Mouse (Mus musculus) liver, embryonic 13.5 days (tissue): ENCODE measurements at regions not wholly inside any gene's neighbourhood (a gene's known extent, or its start where the extent isn't known, plus 50 kb on each side); places are given as distances from the start of the nearest gene placed in this dataset.

ENCODE experiments used
- ATAC-seq: fragments of 200-750 bp; cut with Nextera tagmentation; 2 replicates; pipeline ENCODE4 v1.8.0; 2017; ENCODE audit warnings: low read depth, mild to moderate bottlenecking, moderate number of reproducible peaks, moderate library complexity
- DNase-seq: peaks from one replicate; pipeline ENCODE4 v3.0.0; 2022
- H3K27ac ChIP-seq: fragments of 300-500 bp; sonication (generic); 2 replicates; pipeline ENCODE4 v1.5.1; 2015; ENCODE audit warnings: moderate library complexity, mild to moderate bottlenecking, inconsistent platforms
- H3K27me3 ChIP-seq: fragments of 300-500 bp; sonication (generic); 2 replicates; pipeline ENCODE4 v1.6.1; 2015; ENCODE audit warnings: mild to moderate bottlenecking, inconsistent platforms
- H3K36me3 ChIP-seq: fragments of 300-500 bp; sonication (generic); 2 replicates; pipeline ENCODE4 v1.6.1; 2015; ENCODE audit warnings: mild to moderate bottlenecking, inconsistent platforms
- H3K4me1 ChIP-seq: fragments of 300-500 bp; sonication (generic); replicated peaks from 2 replicates; pipeline ENCODE4 v1.6.1; 2015; ENCODE audit warnings: inconsistent platforms
- H3K4me2 ChIP-seq: fragments of 300-500 bp; sonication (generic); 2 replicates; pipeline ENCODE4 v1.6.1; 2015; ENCODE audit warnings: inconsistent platforms, mild to moderate bottlenecking, moderate library complexity
- H3K4me3 ChIP-seq: fragments of 300-500 bp; sonication (generic); replicated peaks from 2 replicates; pipeline ENCODE4 v1.5.1; 2015; ENCODE audit warnings: mild to moderate bottlenecking, inconsistent platforms
- H3K9ac ChIP-seq: fragments of 300-500 bp; sonication (generic); 2 replicates; pipeline ENCODE4 v1.6.1; 2015; ENCODE audit warnings: mild to moderate bottlenecking, inconsistent platforms
- H3K9me3 ChIP-seq: fragments of 300-500 bp; sonication (generic); replicated peaks from 2 replicates; pipeline ENCODE4 v1.6.1; 2016; ENCODE audit warnings: inconsistent platforms
- WGBS: fragments of 180-500 bp; shearing (Covaris S2); methylation state at CpG from one replicate; pipeline ENCODE4 v1.1.7; 2015; ENCODE audit not compliant: insufficient replicate concordance; 5-methylcytosine and 5-hydroxymethylcytosine counted together

DNA sequence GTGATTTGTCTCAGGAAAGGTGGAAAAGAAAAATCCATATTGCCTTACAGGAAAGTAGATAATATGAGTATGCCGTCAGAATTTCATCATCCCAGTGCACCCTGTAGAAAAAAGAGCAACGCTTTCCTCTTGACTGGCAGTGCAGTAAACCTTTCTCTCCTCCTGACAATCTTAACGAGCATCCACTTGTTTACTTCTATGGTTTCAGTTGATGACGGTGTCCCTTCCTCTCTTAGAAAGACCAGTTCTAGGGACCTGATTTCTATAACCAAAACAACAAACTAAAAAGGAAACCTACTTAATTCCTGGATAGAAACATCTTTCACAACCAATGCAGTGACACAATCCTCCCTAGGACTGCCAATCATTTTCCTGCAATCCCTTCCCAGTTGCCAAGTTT is 714.3 kb upstream of the Cited2 start:
- ATAC-seq (no peak), DNase-seq (no peak)
- Histone ChIP-seq H3K9me3 (no peaks in the 10 kb centered on the region), H3K4me3 (no peak overlapping the region), H3K4me2 (no peak overlapping the region), H3K27ac (no peak overlapping the region), H3K27me3 (no peaks in the 10 kb centered on the region), H3K4me1 (no peaks in the 10 kb centered on the region), H3K9ac (no peak overlapping the region), H3K36me3 (no peaks in the 10 kb centered on the region)
- 58% methylated on average over 4 of the region's 4 CpGs for WGBS

- no peak overlapping the region for H3K4me3 ChIP-seq
- H3K27ac ChIP-seq = no peak overlapping the region
- H3K9ac ChIP-seq = no peak overlapping the region
- ATAC-seq = no peak
- no peaks in the 10 kb centered on the region for H3K36me3 ChIP-seq
- H3K9me3 ChIP-seq = no peaks in the 10 kb centered on the region
- H3K27me3 ChIP-seq = no peaks in the 10 kb centered on the region
- no peaks in the 10 kb centered on the region for H3K4me1 ChIP-seq
- H3K4me2 ChIP-seq = no peak overlapping the region
- no peak for DNase-seq
- 69% methylated on average over 3 of the region's 3 CpGs for WGBS
These were observed 713.0 kb upstream of the Cited2 start for GRCm38 (mm10) chr10:17010047-17010446.

DNA sequence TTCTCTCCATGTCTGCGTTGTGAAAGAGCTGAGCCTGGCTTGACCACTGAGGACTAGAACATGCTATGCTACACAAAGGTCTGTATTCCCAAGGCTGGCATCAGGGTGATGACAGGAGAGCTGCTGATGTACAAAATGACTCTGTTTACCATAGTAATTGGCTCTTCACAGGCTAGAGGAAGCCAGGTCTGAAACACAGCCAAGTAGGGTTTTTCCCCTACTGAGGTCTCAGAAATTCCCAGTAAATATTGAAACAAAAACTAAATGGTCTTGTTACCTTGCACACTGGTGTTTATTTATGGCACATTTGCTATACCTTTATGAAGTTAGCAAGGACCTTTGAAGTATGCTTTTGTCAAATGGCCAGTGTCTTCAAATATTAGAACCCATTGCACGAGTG is 711.1 kb upstream of the Cited2 start:
- ATAC-seq (no peak), DNase-seq (no peak)
- no peak overlapping the region for H3K4me3 ChIP-seq
- H3K4me1 ChIP-seq = no peaks in the 10 kb centered on the region
- WGBS = 65% methylated on average over 2 of the region's 2 CpGs
- H3K9ac ChIP-seq = no peak overlapping the region
- no peaks in the 10 kb centered on the region for H3K27me3 ChIP-seq
- no peak overlapping the region for H3K4me2 ChIP-seq
- no peak overlapping the region for H3K27ac ChIP-seq
- no peaks in the 10 kb centered on the region for H3K36me3 ChIP-seq
- H3K9me3 ChIP-seq = no peaks in the 10 kb centered on the region

DNA sequence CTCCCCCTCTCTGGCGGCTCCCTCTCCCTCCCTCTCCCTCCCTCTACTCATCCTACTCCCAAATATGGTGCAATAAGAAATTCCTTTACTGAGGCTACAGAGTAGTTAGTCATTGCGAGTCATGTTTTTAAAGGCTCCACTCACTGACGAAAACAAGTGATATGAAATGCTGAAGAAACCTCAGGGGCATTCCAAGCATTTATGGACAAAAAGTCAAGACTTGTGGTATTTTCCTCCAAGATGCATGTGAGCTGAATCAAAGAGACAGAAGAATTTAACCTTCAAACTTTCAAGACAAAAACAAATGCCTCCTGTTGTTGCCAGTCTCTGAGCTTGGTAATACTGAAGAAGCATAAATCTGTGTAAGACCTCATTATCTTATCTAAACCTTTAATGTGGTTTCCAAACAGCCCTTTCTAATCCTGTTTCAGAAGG is 710.5 kb upstream of the Cited2 start:
- H3K27me3 ChIP-seq = no peaks in the 10 kb centered on the region
- H3K9ac ChIP-seq = no peak overlapping the region
- H3K4me2 ChIP-seq = no peak overlapping the region
- DNase-seq = no peak
- WGBS = 60% methylated on average over 3 of the region's 3 CpGs
- no peaks in the 10 kb centered on the region for H3K9me3 ChIP-seq
- no peaks in the 10 kb centered on the region for H3K4me1 ChIP-seq
- no peak overlapping the region for H3K4me3 ChIP-seq
- no peak for ATAC-seq
- H3K27ac ChIP-seq = no peak overlapping the region
- H3K36me3 ChIP-seq = no peaks in the 10 kb centered on the region

DNA sequence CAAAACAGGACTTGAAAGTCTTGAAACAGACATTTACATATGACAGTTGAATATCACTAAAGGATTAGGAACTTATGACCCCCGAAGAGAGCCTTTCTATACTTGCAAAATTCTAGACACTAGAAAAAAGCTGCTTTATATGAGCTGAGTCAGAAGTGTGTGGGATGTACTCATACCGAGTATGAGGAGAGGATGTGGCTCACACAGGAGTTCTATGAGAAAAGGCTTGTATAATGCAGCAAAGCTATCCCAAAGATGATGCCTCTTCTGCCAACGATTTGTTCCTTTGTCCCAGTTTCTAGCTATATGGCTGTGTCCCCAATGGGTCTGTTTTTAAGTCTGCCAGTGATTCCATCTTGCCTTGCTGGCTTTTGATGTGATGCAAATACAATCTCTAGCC is 708.2 kb upstream of the Cited2 start:
- ATAC-seq (no peak), DNase-seq (no peak)
- 62% methylated on average over 3 of the region's 3 CpGs for WGBS
- Histone ChIP-seq H3K27ac (no peak overlapping the region), H3K36me3 (no peaks in the 10 kb centered on the region), H3K9ac (no peak overlapping the region), H3K9me3 (no peaks in the 10 kb centered on the region), H3K4me2 (no peak overlapping the region), H3K4me1 (no peaks in the 10 kb centered on the region), H3K4me3 (no peak overlapping the region), H3K27me3 (no peaks in the 10 kb centered on the region)

GRCm38 (mm10) chr10:17016854-17017253 is 706.2 kb upstream of the Cited2 start:
- H3K4me3 ChIP-seq = no peak overlapping the region
- H3K4me2 ChIP-seq = no peak overlapping the region
- no peaks in the 10 kb centered on the region for H3K27me3 ChIP-seq
- H3K27ac ChIP-seq = no peak overlapping the region
- WGBS = 54% methylated on average over 4 of the region's 4 CpGs
- no peaks in the 10 kb centered on the region for H3K4me1 ChIP-seq
- H3K36me3 ChIP-seq = no peaks in the 10 kb centered on the region
- no peak for ATAC-seq
- no peak overlapping the region for H3K9ac ChIP-seq
- DNase-seq = no peak
- H3K9me3 ChIP-seq = no peaks in the 10 kb centered on the region

DNA sequence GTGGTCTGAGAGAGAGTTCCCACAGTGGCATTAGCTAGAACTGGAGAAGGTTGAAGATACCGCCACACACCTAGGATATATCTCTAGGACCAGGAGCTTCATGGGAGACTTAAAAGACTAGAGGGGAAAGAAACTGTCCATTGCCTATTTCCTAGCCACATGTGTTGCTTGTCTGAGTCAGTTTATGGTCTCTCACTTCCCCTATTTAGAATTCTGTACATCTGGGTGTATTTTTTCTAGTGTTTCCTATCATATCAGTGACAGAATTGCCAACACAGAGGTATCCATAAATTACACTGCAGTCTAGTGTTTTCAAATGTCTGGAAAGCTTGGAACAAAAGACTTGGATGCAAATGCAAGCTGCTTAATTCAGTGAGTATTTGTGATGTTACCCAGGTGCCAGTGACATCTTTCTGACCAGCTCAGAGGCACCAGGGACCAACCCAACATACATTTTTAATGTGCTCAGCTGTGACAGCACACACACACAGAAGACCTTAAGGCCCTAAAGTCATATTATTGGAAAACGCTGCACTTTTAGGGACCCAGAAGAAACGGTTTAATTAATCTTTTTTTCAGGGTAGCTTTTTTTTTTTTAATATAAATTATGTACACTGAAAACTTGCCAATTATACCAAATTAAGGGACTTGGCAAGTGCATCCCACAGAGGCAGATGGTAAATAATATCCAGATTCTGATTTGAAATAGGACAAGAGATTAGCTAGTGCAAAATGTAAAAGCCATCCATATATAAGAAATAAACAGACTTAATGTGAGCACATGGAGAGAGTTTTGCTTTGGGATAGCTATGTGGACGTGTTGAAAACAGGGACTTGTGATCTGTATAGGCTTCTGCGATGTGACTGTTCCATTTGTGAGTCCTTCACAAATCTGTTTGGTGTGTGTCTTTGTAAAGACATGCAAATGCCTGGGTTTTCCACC is 700.5 kb upstream of the Cited2 start:
- Histone ChIP-seq H3K4me1 (no peaks in the 10 kb centered on the region), H3K27ac (no peak overlapping the region), H3K4me3 (no peak overlapping the region), H3K27me3 (no peaks in the 10 kb centered on the region), H3K9ac (no peak overlapping the region), H3K4me2 (no peak overlapping the region), H3K9me3 (no peaks in the 10 kb centered on the region), H3K36me3 (no peaks in the 10 kb centered on the region)
- WGBS = 63% methylated on average over 5 of the region's 5 CpGs
- DNase-seq = no peak
- ATAC-seq = no peak

- H3K9me3 ChIP-seq = no peaks in the 10 kb centered on the region
- ATAC-seq = no peak
- no peak for DNase-seq
These were observed 699.3 kb upstream of the Cited2 start for GRCm38 (mm10) chr10:17023571-17024293.

GRCm38 (mm10) chr10:17024294-17024665 is 698.7 kb upstream of the Cited2 start:
- no peak overlapping the region for H3K27ac ChIP-seq
- H3K36me3 ChIP-seq = no peaks in the 10 kb centered on the region
- WGBS = 59% methylated on average over 1 of the region's 1 CpGs
- H3K4me2 ChIP-seq = no peak overlapping the region
- no peaks in the 10 kb centered on the region for H3K4me1 ChIP-seq
- no peak overlapping the region for H3K4me3 ChIP-seq
- no peak overlapping the region for H3K9ac ChIP-seq
- no peak for ATAC-seq
- H3K9me3 ChIP-seq = no peaks in the 10 kb centered on the region
- DNase-seq = no peak
- no peaks in the 10 kb centered on the region for H3K27me3 ChIP-seq

More at GRCm38 (mm10) chr10:17023571-17024293, 699.3 kb upstream of the Cited2 start:
- no peaks in the 10 kb centered on the region for H3K4me1 ChIP-seq
- WGBS = 73% methylated on average over 13 of the region's 13 CpGs
- H3K4me2 ChIP-seq = no peak overlapping the region
- H3K27ac ChIP-seq = no peak overlapping the region
- no peaks in the 10 kb centered on the region for H3K36me3 ChIP-seq
- H3K9ac ChIP-seq = no peak overlapping the region
- H3K4me3 ChIP-seq = no peak overlapping the region
- no peaks in the 10 kb centered on the region for H3K27me3 ChIP-seq

DNA sequence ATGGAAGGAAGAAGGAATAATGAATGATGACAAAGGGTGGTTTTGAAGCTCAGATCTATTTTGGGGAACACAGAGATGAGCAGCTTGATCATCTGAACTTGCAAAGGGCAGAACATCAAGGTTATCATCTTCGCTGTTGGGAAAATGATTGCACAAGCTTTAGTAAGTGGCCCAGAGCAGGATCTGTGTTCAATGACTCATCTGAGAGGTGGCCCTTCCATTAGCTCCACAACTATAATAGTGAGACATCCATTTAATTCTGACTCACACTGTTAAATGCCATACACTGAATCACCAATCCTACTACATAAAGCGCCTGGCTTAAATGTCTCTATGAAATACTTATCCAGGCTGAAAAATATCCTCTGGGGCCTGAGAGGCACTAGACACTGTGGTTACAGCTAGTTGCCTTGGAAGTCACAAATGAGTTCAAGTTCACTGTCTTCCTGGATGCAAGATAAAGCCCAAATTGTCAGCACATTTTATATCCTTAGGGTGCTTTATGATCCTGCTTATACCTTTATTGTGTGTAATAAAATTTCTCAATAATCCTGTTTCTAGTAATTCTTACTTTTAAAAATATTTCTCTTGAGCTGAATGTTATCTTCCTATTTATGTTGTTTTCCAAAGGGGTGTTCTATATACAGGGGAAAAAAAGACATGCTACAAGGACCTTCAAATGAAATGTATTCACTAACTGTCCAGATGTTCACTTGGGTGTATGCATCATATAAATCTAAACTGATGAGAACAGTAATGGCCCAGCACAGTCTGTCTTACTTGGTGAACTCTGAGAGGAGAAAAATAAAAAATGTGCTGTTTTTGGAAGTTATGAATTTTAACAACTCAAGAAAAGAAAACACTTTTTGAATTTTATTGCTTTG is 687.9 kb upstream of the Cited2 start:
- Histone ChIP-seq H3K9ac (no peak overlapping the region), H3K4me2 (no peak overlapping the region), H3K36me3 (no peaks in the 10 kb centered on the region), H3K4me3 (no peak overlapping the region), H3K9me3 (no peaks in the 10 kb centered on the region), H3K4me1 (no peaks in the 10 kb centered on the region), H3K27ac (no peak overlapping the region), H3K27me3 (no peaks in the 10 kb centered on the region)
- 63% methylated on average over 2 of the region's 2 CpGs for WGBS
- DNase-seq (no peak), ATAC-seq (no peak)
